Mouse (Mus musculus) cerebellum, postnatal 4 days (tissue): ENCODE measurements around the gene Hdac8.

Experiments used
- DNase-seq, 2 experiments: peaks; one replicate each; pipeline ENCODE4 v3.0.0; 2022; ENCODE audit warnings: low spot score in 2 of 2, mixed read lengths in 1 of 2

Gene Hdac8

DNA sequence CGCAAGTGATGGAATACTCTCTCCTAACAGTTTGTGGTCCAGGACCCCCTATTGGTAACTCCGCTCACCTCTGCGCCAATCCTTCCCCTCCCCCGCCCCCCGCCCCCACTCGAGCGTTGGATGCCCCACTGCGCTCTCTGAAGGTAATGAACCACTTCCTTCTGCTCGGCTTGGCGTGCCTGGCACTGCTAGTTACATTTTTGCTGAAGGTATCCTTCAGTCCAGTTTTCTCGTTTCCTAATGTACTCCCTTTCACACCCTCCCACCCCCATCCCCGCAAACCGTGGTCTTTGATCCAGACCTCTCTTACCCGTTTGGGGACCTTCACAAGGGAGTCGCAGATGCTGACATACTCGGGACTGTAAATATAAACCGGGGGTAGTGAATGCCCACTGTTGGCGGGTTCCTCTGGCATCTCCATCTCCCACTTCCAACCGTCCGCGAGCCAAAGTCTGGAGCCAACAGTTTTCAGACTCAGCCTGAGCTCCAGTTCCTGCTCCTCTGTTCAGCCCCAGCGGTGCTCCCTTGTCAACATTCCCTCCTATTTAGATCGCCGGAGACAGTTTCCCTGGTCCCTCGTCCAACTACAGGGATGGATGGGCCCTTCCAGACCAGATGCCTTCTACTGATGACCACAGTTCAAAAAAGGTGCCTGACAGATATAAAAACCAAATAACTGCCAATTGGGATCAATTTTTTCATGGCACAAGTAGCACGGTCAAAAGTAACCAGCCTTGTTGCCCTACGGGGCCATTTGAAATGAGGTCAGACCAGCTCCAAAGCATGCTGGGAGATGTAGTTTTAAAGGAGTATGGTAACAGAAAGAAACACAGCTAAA is at the start of gene Hdac8:
Gene Hdac8, minus strand, starts transcription at position 716 of the 838 bp plus-strand sequence.
- peak in 1 of 2 experiments; percentile 38 for DNase-seq

DNA sequence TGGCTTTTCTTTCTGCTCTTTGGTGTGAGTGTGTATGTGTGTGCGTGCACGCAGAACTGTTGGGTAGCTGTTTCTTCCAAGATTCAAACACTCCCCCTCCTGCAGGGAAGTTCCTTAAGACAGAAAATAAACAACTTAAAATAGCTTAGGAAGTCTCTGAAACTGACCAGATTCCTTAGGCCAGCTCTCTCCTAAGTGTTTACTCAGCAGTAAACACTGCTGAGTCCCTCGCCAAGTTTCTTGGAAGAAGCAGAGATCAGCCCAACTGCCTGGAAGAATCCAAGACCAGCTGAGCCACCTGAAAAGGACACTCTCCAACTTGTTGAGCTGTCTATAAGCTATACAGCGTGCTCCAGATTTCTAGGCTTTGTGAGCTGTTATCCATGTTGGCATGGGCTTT is 4.0 kb upstream of the Hdac8 start:
- DNase-seq: no peak

DNA sequence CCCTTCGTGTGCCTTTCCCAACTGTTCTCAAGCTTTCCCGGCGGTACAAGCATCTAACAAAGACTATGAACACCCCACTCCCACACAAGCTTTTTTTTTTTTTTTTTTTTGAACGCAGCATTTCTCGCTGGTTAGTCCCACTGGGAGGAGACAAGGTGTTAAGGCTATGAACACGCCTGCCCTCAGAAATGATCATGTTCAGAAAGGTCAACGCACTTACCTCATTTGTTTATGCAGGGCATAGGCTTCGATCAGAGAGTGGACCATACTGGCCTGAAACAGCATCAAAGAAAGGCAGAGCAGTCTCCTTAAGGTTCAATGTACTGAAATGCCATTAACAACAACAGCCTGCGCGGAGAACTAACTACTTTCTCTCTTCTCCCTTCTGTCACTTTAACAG is 980 bp downstream of the Hdac8 start:
- DNase-seq: no peak

DNA sequence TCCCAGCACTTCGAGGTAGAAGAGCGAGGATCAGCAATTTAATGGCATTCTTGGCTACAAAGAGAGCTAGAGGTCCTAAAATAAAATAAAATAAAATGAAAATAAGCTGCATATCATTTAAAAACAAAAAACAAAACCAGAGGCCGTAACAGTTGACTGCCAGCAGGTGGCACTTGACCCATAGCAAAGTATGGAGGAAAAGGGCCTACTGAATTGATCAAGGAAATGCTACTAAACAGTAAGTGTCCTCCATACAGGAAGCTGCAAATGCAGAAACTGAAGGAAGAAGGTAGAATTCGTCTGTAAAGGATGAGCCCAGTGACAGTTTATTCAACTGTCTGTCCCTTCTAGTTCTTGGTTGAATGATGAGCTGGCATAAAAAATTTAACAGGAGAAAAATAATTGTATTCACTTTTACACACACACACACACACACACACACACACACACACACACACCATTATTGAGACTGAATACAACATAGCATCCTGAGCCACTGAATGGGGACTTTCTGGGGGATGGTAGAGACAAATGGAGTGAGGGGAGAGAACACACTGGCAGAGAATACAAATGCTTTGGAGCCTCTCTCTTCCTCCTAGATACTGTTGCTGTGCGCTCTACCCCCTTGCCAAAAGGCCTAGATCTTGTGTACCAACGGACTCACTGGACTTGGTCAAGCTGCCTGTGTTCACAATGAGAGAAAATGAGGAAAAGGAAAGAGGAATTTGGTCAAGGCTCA is 11.0 kb downstream of the Hdac8 start:
- DNase-seq: no peak

DNA sequence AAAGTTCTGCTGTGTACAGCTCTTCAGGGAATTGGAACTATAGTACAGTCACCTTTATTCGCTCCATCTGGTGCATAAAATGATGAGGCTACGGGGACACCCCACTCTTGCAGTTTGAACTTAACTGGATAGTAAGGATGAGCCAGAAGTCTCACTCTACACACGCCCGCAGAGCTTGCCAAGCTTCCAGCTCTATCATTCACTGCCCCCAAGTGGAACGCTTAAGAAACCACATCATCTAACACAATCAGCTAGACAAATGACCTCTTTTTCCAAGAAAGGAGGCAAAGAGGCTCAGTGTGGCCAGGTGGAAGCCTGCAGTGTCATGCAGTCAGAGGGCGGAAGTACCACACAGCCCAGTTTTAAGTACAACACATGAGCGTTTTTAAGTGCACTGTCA is 19.6 kb downstream of the Hdac8 start:
- DNase-seq: no peak

DNA sequence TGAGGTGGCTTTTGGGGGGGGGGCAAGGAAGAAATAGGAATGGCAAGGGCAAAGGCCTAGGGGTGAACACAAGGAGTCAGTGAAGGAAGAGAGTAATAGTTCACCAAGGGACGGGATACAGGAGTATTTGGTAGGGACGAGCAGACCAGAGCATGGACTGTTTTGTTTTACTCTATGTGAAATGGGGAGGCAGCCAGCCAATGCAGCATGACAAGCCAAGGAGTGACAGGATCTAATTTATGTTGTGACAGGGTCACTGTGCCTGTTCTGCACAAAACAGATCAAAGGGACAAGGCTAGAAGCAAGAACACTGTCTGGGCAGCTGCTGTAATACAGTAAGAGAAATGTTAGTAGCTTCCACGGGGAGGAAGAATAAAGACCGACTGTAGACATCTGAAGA is 25.5 kb downstream of the Hdac8 start:
- no peak for DNase-seq

DNA sequence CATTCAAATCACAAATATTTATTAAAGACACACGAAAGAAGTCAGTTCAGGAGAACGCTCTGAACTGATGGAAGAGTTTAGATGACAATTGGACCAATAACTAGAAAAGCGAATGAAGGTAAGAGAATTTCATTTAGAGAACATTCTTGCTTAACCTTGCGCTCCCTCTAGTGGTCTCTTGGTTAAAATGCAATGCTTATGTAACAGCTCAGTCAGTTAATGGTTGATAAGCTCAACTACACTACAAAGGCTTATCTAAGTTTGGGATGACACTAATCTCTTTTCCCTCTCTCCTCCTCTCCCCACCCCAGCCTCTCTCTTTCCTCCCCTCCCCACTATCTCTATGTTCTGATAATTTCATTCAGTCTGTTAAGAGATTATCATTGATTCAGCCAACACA is 26.2 kb downstream of the Hdac8 start:
- DNase-seq: no peak

DNA sequence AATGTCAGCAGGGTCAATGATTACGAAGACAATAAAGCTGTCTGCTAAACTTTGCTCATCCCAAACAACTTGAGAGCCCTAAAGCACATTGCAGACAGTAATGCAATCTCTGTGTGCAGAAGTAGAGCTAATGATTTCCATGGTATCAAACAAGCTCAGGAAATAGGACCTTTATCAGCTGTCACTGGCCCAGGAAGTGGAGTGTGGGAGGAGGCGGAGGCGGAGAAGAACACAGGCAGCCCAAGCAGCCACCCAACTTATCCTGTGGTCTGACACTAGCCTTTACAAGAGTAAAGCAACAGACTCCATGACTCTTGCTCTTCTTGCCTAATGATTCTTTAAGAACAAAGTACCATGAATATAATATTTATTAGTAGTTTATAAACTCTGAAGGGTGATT is 26.7 kb downstream of the Hdac8 start:
- DNase-seq: no peak

DNA sequence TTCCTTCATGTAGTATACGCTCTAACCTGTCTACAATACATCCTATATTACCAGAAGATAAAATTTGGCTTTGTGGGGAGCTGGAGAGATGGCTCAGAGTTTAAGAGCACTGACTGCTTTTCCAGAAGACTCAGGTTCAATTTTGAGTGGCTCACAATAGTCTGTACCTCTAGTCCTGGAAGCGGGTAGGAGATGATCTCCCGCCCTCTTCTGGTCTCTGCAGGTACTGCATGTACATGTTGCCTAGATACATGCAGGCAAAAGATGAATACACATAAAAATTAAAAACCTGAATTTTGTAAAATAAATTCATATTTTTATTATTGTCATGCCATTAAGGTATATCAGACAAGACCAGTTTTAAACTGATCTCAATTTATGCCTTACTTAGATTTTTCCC is 28.4 kb downstream of the Hdac8 start:
- DNase-seq: peak; percentile 42 to 79

DNA sequence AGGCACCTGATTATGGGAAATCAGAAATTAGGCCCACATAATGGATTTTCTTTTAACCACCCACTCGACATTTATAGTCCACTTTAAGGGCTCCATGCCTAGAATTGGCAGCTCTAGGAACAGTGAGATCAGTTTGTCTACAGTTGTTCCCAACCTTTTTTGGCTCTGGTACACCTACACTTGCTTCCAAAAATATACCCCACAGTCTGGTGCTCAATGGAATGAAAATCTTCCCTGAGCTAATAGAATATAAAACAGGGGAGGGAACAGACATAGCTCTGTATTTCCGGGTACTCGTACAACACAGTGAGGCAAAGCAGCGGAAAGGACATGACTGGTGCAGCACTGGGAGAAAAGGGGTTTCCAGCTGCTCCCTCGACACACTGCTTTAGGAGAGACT is 29.6 kb downstream of the Hdac8 start:
- no peak for DNase-seq

DNA sequence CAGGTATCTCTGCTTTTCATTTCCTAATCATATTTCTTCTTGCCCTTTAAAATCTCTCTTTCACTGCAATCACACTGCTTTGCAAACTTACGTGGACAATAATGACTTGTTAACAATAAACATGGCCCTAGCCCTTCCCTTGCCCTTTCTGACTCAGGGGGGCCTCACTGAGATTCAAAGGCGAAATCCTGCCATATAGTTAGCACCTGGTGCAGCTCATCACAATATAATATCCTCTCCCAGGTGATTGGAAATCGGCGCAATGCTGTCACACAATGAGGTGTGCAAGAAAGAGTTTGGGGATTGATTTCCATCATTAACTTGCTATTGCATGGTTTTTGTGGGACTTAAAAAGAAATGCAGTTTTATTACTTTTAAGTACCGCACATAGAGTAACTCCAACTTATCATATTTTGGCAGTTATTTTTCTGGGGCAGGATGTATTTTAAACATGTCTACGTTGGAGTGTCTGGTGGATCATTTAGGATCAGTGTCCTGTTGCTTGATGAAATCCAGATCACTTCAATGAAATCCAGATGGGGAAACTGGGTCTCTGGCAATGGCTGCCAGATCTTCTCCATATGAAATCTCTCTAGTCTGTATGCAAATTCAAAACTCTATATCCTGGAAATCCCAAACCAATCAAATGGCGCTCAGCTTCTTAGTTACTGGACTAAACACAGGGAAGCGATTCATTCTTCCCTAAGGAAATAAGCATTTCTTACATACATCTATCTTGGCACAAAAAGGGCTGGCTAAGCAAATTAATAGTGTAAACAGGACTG is 86.6 kb downstream of the Hdac8 start:
- DNase-seq: no peak

DNA sequence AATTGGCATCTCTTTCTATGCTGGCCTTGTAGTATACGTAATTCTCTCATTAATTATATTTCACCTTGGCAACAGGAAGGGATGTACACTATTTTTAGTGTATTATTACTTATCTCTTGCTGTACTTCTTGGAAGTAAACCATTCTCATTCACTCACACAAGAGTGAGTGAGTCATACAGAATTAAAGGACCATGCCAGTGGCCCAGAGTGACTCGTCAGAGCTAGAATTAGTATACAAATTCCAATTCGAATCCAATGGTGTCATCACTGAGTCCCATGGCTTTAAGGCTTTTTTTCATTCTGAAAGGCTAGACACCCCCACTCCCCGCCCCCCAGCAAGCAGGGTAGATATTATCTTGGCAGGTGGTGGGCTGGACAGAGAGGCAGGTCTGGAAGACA is 88.2 kb downstream of the Hdac8 start:
- DNase-seq: no peak

DNA sequence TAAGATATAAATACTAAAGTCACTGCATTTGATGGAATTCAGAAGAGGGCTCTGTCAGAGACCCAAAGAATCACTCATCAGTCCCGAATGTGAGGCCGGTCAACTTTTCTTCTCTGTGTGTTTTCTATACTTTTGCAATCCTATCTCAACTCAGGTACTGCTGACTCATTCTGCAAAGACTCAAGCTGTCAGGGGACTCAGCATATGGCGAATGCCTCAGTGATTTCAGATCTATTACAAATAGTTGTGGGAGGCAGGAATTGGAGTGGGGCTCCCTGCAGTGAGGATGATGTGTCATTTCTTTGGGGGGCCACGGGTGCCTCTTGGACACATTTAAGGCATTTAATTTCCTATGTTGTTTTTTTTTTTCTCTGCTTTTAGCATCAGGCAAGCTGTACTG is 88.8 kb downstream of the Hdac8 start:
- no peak for DNase-seq

DNA sequence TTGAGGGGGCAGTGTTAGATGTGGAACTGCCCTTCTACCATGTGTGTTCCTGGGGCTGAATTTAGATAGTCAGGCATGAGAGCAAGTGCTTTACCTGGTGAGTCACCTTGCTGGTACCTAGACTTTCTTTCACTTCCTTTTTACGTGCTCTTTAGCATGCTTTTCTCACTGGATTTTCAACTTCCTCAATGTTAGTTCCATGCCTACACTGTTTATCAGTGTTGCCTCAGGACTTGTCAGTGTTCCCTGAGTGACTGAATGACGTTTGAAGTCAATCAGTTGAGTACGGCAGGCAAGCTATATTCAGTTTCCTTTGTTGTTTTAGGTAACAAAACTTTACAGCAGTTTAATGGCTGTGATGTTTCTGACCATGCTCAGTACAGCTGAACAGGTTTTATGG is 120.4 kb downstream of the Hdac8 start:
- DNase-seq: no peak

DNA sequence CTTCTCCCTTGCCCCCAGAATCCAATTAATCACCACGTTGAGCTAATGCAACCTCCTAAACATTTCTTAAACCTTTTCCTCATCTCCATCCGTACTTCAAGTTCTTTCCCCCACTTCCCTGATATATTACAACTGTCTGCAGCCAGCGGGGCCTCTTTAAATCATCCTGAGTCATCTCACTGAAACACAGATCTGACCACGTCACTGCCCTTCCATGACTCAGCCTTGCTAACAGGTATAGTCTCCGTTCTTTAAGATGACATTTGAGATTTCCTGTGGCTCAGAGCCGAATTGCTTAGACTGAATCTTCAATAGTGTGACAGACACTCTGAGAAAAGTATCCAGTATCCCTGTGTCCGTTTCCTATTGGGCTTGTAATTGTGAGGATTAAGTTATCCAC is 122.0 kb downstream of the Hdac8 start:
- DNase-seq: no peak

DNA sequence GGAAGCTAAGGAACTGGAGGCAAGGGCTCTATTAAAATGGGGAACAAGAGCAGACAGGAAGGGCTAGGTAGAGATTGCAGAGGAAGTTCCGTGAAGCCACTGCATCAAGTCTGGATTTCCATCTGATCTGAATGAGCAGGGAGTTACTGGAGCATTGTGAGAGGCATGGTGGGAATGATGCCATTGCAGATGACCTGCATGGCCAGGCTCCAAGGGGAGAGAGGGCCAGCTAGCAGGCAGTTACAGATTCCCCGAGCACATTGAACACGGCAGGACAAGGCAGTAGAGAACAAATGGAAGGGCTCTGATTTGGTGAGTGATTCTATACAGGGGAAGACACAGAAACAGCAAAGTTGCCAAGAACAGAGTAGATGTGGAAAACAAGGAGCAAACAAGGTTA is 138.6 kb downstream of the Hdac8 start:
- peak in 1 of 2 experiments; percentile 4 for DNase-seq

DNA sequence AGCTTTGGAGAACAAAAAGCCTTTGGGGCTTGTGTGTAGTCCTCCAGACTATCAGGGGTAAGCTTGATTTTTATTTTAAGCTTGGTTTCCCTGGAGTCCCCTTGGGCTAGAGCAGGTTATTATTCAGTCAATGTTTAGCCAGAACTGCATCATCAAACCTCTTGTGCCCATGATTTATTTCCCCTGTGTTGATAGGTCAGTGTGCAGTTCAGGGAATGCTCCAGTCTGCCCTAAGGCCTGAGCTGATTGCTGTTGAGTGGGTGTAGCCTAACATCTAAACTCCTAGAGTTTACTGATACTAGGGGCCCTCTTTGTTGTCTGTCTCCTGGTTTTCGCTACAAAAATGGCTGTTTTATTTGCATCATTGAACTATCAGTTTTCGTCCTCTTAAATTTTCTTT is 142.9 kb downstream of the Hdac8 start:
- DNase-seq: no peak

DNA sequence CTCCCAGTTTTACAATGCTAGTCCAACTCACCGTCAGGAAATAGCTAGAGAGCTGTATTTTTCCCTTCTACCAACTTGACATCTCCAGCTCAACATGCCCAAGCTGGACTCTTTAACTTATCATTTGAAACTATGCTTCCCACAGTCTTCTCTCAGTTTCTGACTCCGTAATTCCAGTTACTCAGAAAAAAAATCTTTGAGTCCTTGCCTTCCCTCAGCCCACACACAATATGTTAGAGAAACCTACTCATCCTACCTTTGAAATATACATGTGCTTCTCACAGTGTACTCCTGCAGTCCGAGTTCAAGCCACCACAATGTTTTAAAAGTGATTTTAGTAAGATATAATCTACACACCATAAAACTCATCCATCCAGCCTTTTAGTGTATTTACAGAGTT is 151.7 kb downstream of the Hdac8 start:
- no peak for DNase-seq

DNA sequence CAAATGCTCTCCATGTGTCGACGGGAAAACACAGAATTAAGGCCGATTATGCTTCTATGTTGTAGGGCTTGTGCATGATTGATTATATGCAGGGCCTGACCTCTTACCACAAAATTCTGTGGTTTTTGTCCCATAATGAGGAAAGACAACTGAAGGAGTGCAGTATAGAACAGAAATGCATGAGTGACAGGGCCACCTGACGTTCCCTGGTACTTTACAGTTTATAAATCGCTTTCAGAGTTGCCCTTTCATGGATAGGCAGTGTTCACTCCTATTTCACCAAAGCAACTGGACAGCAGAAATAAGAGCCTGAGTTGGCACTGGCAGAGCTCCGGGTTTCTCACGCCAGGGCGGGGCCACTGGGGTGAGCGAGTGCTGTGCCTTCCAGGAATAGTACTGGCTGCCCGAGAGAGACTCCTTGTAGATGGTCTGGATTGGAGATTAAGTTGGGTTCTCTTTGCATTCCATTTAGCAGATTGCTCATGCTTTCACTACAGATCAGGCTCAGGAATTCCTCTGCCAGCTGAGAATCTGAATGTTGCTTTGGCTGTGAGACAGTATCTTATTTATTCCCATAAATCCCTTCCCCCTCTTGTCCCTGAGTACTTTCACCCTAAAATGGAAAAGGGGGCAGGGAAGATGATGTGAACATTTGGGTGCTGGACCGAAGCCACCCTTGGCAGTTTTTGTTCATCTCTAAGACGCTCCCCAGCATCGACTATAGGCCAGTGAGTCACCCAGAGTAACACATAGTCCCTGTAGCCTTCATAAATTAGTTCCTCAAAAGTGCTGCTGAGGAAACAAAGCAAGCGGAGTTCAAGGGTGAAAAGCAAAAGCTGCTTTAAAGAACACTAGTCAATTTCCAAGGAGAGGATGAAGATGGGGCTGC is 155.1 kb downstream of the Hdac8 start:
- DNase-seq: peak; percentile 16 to 21

DNA sequence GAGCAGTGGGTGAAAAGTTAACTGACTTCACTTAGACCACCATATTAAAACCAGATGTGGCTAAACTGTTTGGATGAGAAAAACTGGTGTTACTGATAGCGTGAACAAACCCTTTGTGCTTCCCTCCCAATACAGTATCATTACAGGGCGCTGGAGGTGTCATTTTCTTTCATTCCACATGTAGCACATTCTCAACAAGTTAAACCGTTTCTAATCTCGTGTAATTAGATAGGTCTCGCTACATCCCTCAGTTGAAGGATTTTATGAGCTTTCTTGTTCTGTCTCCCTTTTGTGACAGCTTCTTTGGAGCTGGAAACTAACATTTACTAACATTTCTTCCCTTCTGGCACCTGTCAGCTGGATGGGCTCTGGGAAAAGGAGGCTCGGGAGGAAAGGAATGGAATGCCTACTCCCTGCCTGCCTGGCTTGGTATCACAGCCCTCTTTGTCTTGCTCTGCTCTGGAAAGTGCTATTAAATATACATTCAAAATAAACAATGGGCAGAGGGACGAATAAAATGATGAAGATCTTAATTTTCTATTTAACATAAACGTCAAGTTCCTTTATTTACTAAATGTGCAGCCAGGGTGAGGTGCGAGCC is 156.2 kb downstream of the Hdac8 start:
- DNase-seq: no peak

DNA sequence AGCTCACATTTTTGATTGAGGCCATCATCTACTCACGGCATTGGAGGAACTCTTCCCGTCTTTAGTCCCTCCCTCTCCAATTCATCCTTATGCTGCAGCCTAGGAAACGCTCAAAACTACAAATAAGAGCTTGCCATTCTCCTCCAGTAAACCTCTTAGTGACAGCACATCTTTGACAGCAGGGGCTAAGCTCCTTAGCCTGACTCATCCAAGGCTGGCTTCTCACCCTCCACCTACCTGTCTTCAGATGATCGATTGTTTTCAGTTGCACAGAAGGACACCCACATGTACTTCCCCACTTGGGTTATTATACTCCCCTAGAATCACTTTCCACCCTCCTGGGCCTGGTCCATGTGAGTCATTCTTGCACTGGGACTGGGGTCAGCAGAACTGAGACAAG is 163.5 kb downstream of the Hdac8 start:
- DNase-seq: no peak
